Mouse (Mus musculus): ENCODE measurements at regions not wholly inside any gene's neighbourhood (a gene's known extent, or its start where the extent isn't known, plus 50 kb on each side); places are given as distances from the start of the nearest gene placed in this dataset.

GRCm38 (mm10) chr8:8985395-8985794, 295.1 kb upstream of the Arglu1 start:
- no peak for TF ChIP-seq HCFC1 (IDR thresholded peaks at IDR 0.05; ENCODE audit: low read depth, low read length)
- TF ChIP-seq POLR2A (IDR thresholded peaks at IDR 0.05; ENCODE audit: low read depth, low read length): no peak
- peak in 1 of 2 experiments; percentile 17; a peak in 1 of 4 replicates for TF ChIP-seq CTCF (conservative IDR thresholded peaks at IDR 0.05 in 1 of 2, IDR thresholded peaks at IDR 0.05 in 1 of 2; ENCODE audit: low read depth in 2 of 2, low read length in 2 of 2)

All from CH12.LX (cell line).